Mouse (Mus musculus) lung, adult 2 months (tissue): ENCODE data around the gene Psmd8. TPM values are rescaled to one million over a fixed set of nuclear protein-coding genes. Genes with fewer than 3 reads are reported as not detected.
"Not testable (repeated sequence)": the region's sequence is repeated elsewhere in the genome, so short reads cannot be mapped to it uniquely, and the experiment has no call there.

Source experiments
- DNase-seq: peaks from one replicate; pipeline ENCODE4 v3.0.0; 2022
- H3K4me1 ChIP-seq: fragments of 200-500 bp; 2 replicates; pipeline ENCODE4 v1.6.1; 2011; ENCODE audit warnings: low read length; ENCODE audit not compliant: control insufficient read depth, insufficient read depth
- H3K4me3 ChIP-seq: fragments of 200-500 bp; replicated peaks from 2 replicates; pipeline ENCODE3; 2011; ENCODE audit warnings: low read depth, mild to moderate bottlenecking, control low read depth, low read length; ENCODE audit errors: extremely low read depth
- CTCF ChIP-seq: fragments of 200-500 bp; IDR thresholded peaks from 2 replicates; pipeline ENCODE4 v1.5.1; 2011; ENCODE audit warnings: mild to moderate bottlenecking, low read length, control low read depth; ENCODE audit not compliant: insufficient read depth
- POLR2A ChIP-seq: fragments of 200-500 bp; IDR thresholded peaks from 2 replicates; pipeline ENCODE4 v1.6.1; 2011; ENCODE audit warnings: low read depth, mild to moderate bottlenecking, control low read depth, low read length, borderline replicate concordance; ENCODE audit errors: extremely low read depth
- WGBS: fragments of 180-500 bp; shearing (Covaris S2); methylation state at CpG from one replicate; pipeline ENCODE4 v1.1.7; 2018; 5-methylcytosine and 5-hydroxymethylcytosine counted together
- polyA plus RNA-seq: library from polyadenylated mRNA; depleted of rRNA; stranded (reverse); fragments of >200 nt; gene quantifications from 2 replicates; pipeline ENCODE4 v1.2.3, GENCODE M21; 2012

Gene Psmd8
- polyA plus RNA-seq, 1 experiment, result 165 TPM

- peak; percentile 90 for DNase-seq
- WGBS, result 5% methylated on average over 34 of the region's 34 CpGs
- H3K4me3 ChIP-seq, result peak overlapping the region; percentile 64
- H3K4me1 ChIP-seq, result 0 out of 2 replicates have a peak, but pooled peaks cover 4% of the 10 kb centered on the region
- TF ChIP-seq POLR2A (peak; percentile 69; the same call in 1 of the 2 replicates), CTCF (no peak)
Measured at GRCm38 (mm10) chr7:29211415-29212198, 31.1 kb upstream of the Psmd8 start.

- H3K4me3 ChIP-seq, result peak overlapping the region; percentile 64
- DNase-seq, result peak; percentile 47
- not testable (repeated sequence) for H3K4me1 ChIP-seq
- WGBS, result 11% methylated on average over 14 of the region's 15 CpGs
Measured at GRCm38 (mm10) chr7:29211013-29211412, 30.5 kb upstream of the Psmd8 start.

- TF ChIP-seq CTCF (no peak), POLR2A (no peak)
- Histone ChIP-seq H3K4me1 (no peaks in the 10 kb centered on the region), H3K4me3 (no peak overlapping the region)
- no peak for DNase-seq
- 70% methylated on average over 6 of the region's 6 CpGs for WGBS
Measured at GRCm38 (mm10) chr7:29202577-29202976, 22.1 kb upstream of the Psmd8 start.

- not testable (repeated sequence) for H3K4me3 ChIP-seq, DNase-seq, H3K4me1 ChIP-seq
- WGBS, result 95% methylated on average over 1 of the region's 1 CpGs
Measured at GRCm38 (mm10) chr7:29194230-29194629, 13.7 kb upstream of the Psmd8 start.

DNA sequence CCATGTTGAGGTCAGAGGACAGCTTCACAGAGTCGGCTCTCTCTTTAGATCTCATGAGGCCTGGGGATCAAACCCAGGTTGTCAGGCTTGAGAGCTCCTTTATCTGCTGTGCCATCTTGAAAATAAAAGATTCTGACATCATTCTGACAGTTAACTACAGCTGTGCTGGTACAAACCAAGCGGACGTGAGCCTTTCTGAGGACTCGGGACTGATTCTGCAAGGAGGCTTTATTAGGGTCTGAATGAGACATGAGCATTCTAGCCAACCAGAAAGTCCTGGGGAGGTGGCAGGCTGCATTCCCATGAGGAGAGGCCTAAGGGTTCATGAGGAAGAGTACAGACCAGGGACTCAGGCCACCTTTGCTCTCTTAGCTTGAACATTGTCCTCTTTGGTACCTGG lies 822 bp upstream of the Psmd8 start:
- H3K4me1 ChIP-seq, H3K4me3 ChIP-seq, DNase-seq: not testable (repeated sequence)
- 92% methylated on average over 4 of the region's 4 CpGs for WGBS

- 36% methylated on average over 5 of the region's 5 CpGs for WGBS
- peaks cover 5% of the 10 kb centered on the region for H3K4me1 ChIP-seq
- H3K4me3 ChIP-seq, result peak overlapping the region; percentile 1
- DNase-seq, result no peak
- TF ChIP-seq CTCF (no peak), POLR2A (no peak)
Measured at GRCm38 (mm10) chr7:29180854-29181236, 344 bp upstream of the Psmd8 start.

DNA sequence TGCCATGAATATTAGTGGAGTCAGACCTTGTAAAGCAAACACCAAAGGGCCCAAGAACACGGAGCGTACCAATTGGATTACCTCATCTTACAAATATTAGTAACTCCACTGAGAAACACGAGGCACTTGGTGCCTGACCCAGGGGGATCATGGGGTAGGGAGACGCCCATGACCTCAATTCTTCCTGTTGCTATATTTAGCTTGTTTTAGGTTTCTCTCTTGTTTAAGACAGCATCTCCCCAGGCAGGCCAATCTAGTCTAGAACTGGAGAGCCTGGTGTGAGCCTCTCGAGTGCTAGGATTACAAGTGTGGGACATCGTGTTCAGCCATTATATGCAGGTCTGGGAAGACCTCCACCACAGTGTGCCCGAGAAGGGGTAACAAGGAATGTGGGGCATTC lies 1.2 kb downstream of the Psmd8 start:
- no peak for DNase-seq
- TF ChIP-seq POLR2A (no peak), CTCF (no peak)
- H3K4me3 ChIP-seq, result peak overlapping the region; percentile 44
- 11% methylated on average over 7 of the region's 7 CpGs for WGBS
- H3K4me1 ChIP-seq, result peaks cover 5% of the 10 kb centered on the region

GRCm38 (mm10) chr7:29178106-29178505 lies 2.4 kb downstream of the Psmd8 start:
- Histone ChIP-seq H3K4me1 (peaks cover 5% of the 10 kb centered on the region), H3K4me3 (no peak overlapping the region)
- DNase-seq, result no peak
- WGBS, result 81% methylated on average over 4 of the region's 4 CpGs
- TF ChIP-seq POLR2A (no peak), CTCF (no peak)

DNA sequence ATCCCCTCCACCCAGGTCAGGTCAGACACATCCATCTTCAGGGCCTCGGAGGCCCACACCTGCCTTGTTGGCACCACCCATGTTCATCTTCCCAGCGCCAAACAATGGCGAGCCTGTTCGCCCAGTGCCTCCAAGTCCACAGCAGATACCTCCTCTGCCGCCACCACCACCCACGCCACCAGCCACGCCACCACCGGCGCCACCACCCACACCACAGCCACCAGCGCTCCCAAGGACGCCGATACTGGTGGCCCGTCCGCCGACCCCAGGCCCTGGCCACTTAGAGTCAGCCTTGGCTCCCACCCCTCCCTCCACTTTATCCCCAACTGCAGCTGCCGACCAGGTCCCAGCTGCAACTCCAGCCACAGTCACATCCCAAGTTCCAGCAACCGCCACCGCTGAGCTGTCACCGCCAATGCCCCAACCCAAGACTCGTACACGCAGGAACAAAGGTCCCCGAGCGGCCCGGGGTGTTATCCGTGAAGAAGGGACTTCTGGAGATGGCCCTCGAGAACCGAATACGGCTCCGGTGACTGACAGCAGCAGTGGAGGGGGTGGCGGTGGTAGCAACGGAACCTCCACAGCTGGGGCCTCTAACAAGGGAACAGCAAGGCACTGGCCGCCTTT lies 8.0 kb downstream of the Psmd8 start:
- TF ChIP-seq CTCF (no peak), POLR2A (no peak)
- H3K4me1 ChIP-seq, result peaks cover 18% of the 10 kb centered on the region
- 65% methylated on average over 31 of the region's 32 CpGs for WGBS
- DNase-seq, result no peak
- no peak overlapping the region for H3K4me3 ChIP-seq

DNA sequence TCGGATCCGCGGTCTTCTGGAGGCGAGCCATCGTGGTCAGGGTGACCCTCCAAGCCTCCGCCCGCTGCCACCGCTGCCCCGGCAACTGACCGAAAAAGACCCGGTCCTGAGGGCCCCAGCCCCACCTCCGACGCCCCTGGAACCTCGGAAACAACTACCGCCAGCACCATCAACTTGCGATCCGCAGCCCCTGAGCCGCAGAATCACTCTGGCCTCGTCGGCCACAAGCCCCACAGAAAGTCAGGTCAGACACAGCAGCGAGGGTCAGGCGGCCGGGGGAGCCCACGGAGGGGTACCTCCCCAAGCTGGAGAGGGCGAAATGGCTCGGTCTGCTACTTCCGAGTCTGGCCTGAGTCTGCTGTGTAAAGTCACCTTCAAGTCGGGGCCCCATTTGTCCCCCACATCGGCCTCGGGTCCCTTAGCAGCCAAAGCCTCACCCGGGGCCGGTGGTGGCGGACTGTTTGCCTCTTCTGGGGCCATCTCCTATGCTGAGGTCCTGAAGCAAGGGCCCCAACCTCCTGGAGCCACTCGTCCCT lies 8.9 kb downstream of the Psmd8 start:
- H3K4me3 ChIP-seq, result no peak overlapping the region
- TF ChIP-seq CTCF (no peak), POLR2A (no peak)
- WGBS, result 9% methylated on average over 34 of the region's 34 CpGs

More for the DNA sequence above, 8.9 kb downstream of the Psmd8 start:
- H3K4me1 ChIP-seq, result peaks cover 18% of the 10 kb centered on the region
- no peak for DNase-seq
